ENCODE assay signal across 13 mouse cellular contexts in the genomic region with DNA sequence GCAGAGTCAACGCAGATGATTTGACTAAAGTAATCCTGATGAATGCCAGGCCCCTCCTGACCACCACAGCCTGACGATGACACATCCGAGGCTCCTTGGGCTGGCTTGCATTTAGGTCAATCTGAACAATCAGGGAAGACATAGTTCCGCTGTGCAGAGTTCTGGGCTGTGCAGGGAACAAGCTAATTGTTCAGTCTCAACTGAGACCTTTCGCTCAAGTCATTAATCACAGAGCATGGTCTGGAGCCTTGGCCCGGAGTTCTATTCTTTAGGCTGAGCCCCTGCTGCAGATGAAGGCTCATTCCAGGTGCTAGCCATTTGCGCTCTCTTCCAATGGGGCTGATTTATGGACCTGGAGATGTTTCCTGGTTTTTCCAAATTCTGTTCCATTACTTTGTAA.
A peak's percentile ranks its signal among the peaks of the same experiment; 100 is the strongest.
DNase-seq lines count a peak whose midpoint lies in the region; ATAC-seq and TF ChIP-seq lines count a peak whose summit lies in the region.
"Had no signal": no experiment of that assay in that cellular context is flagged by ENCODE, and none has a peak within 500 bp of the region (broad histone marks: within the 10 kb centered on the region; RNA-seq: fewer than 3 reads in every experiment).

No protein-coding gene starts in this region.

- peak; percentile 41 for DNase-seq in neural tube, embryonic 10.5 days (ENCODE audit: extremely low spot score, low spot score)
- peak; percentile 51 for DNase-seq in embryonic facial prominence, embryonic 14.5 days (ENCODE audit: low spot score)
- DNase-seq in mesoderm, embryonic 11.5 days (ENCODE audit: low read depth, low spot score): peak; percentile 59
- no peak for DNase-seq in left cerebral cortex, adult 2 months (ENCODE audit: extremely low spot score in 1 of 2, low spot score in 2 of 2)
- DNase-seq: adrenal gland, postnatal 10 days; cerebellum, adult 8-10 months; kidney, adult 2 months; liver, embryonic 13.5 days had no signal

- H3K36me3 ChIP-seq in neural tube, embryonic 15.5 days: no peaks in the 10 kb centered on the region
- no peaks in the 10 kb centered on the region for H3K36me3 ChIP-seq in embryonic facial prominence, embryonic 14.5 days (ENCODE audit: control insufficient read depth, insufficient read depth, low read length)
- H3K36me3 ChIP-seq in hindbrain, embryonic 16.5 days (ENCODE audit: control insufficient read depth, insufficient read depth, low read length): no peaks in the 10 kb centered on the region
- H3K36me3 ChIP-seq: liver, embryonic 13.5 days; neural tube, embryonic 13.5 days had no signal

- ATAC-seq in neural tube, embryonic 15.5 days (ENCODE audit: low FRiP score): no peak
- ATAC-seq in embryonic facial prominence, embryonic 14.5 days (ENCODE audit: low read depth): peak; percentile 62; the same call in 1 of the 2 replicates
- no peak for ATAC-seq in hindbrain, embryonic 16.5 days
- ATAC-seq in monocyte, adult 5-6 weeks (replicated peaks; ENCODE audit: insufficient number of reproducible peaks, low FRiP score, low TSS enrichment, poor library complexity, severe bottlenecking): no peak
- ATAC-seq: forebrain, embryonic 13.5 days had no signal

- intact Hi-C loops in left cerebral cortex, adult 2 months (cut with DNase I): loop anchor here (10.0 kb wide), 1 partner anchor 59 kb away; no protein-coding TSS in a partner anchor

- no peak overlapping the region for H3K9ac ChIP-seq in neural tube, embryonic 15.5 days (replicated peaks)
- no peak overlapping the region for H3K9ac ChIP-seq in embryonic facial prominence, embryonic 14.5 days (ENCODE audit: low read depth, low read length)
- no peak overlapping the region for H3K9ac ChIP-seq in hindbrain, embryonic 16.5 days (ENCODE audit: low read depth, low read length)
- H3K9ac ChIP-seq: forebrain, embryonic 13.5 days; liver, embryonic 13.5 days; neural tube, embryonic 13.5 days had no signal

- no peak for TF ChIP-seq CTCF in left cerebral cortex, adult 2 months (IDR thresholded peaks at IDR 0.05)

- no peaks in the 10 kb centered on the region for H3K9me3 ChIP-seq in neural tube, embryonic 15.5 days (replicated peaks)
- no peaks in the 10 kb centered on the region for H3K9me3 ChIP-seq in embryonic facial prominence, embryonic 14.5 days (ENCODE audit: control insufficient read depth, low read length)
- H3K9me3 ChIP-seq in hindbrain, embryonic 16.5 days (ENCODE audit: control insufficient read depth, low read length): no peaks in the 10 kb centered on the region
- H3K9me3 ChIP-seq: forebrain, embryonic 13.5 days; liver, embryonic 13.5 days; neural tube, embryonic 13.5 days had no signal

- WGBS in neural tube, embryonic 15.5 days: 24% methylated on average over 7 of the region's 7 CpGs
- 50% methylated on average over 7 of the region's 7 CpGs for WGBS in embryonic facial prominence, embryonic 14.5 days
- WGBS in hindbrain, embryonic 16.5 days: 50% methylated on average over 7 of the region's 7 CpGs

- no peak overlapping the region for H3K27ac ChIP-seq in neural tube, embryonic 15.5 days (replicated peaks)
- 0 out of 2 replicates have a peak overlapping the region, but pooled peaks have one; percentile 8 for H3K27ac ChIP-seq in embryonic facial prominence, embryonic 14.5 days (replicated peaks; ENCODE audit: low read depth, low read length)
- no peak overlapping the region for H3K27ac ChIP-seq in hindbrain, embryonic 16.5 days (ENCODE audit: low read depth, low read length)
- H3K27ac ChIP-seq in left cerebral cortex, adult 2 months: no peak overlapping the region
- H3K27ac ChIP-seq: forebrain, embryonic 13.5 days; liver, embryonic 13.5 days; neural tube, embryonic 13.5 days had no signal

- no peaks in the 10 kb centered on the region for H3K27me3 ChIP-seq in neural tube, embryonic 15.5 days (replicated peaks)
- no peaks in the 10 kb centered on the region for H3K27me3 ChIP-seq in embryonic facial prominence, embryonic 14.5 days (replicated peaks; ENCODE audit: control insufficient read depth, insufficient read depth, low read length)
- no peaks in the 10 kb centered on the region for H3K27me3 ChIP-seq in hindbrain, embryonic 16.5 days (replicated peaks; ENCODE audit: control insufficient read depth, insufficient read depth, low read length)
- H3K27me3 ChIP-seq: forebrain, embryonic 13.5 days; liver, embryonic 13.5 days; neural tube, embryonic 13.5 days had no signal

- H3K4me1 ChIP-seq in neural tube, embryonic 15.5 days: 0 out of 2 replicates have a peak, but pooled peaks cover 3% of the 10 kb centered on the region
- no peaks in the 10 kb centered on the region for H3K4me1 ChIP-seq in embryonic facial prominence, embryonic 14.5 days (ENCODE audit: control insufficient read depth, insufficient read depth, low read length)
- no peaks in the 10 kb centered on the region for H3K4me1 ChIP-seq in hindbrain, embryonic 16.5 days (ENCODE audit: control insufficient read depth, insufficient read depth, low read depth, low read length)
- H3K4me1 ChIP-seq: liver, embryonic 13.5 days had no signal

- H3K4me3 ChIP-seq in neural tube, embryonic 15.5 days (replicated peaks): no peak overlapping the region
- no peak overlapping the region for H3K4me3 ChIP-seq in embryonic facial prominence, embryonic 14.5 days (ENCODE audit: low read depth, low read length)
- H3K4me3 ChIP-seq in hindbrain, embryonic 16.5 days (ENCODE audit: low read length): no peak overlapping the region
- H3K4me3 ChIP-seq in left cerebral cortex, adult 2 months: no peak overlapping the region
- H3K4me3 ChIP-seq: forebrain, embryonic 13.5 days; liver, embryonic 13.5 days; neural tube, embryonic 13.5 days had no signal

- no peak overlapping the region for H3K4me2 ChIP-seq in neural tube, embryonic 15.5 days
- no peak overlapping the region for H3K4me2 ChIP-seq in embryonic facial prominence, embryonic 14.5 days (ENCODE audit: low read depth, low read length)
- H3K4me2 ChIP-seq in hindbrain, embryonic 16.5 days (ENCODE audit: low read length): no peak overlapping the region
- H3K4me2 ChIP-seq: forebrain, embryonic 13.5 days; liver, embryonic 13.5 days; neural tube, embryonic 13.5 days had no signal

Comparison
In these comparisons a context has a peak if more than half of its experiments do, and no peak if none do; other contexts are left out.
1. DNase-seq: peak in neural tube, embryonic 10.5 days (single experiment), embryonic facial prominence, embryonic 14.5 days (single experiment) and mesoderm, embryonic 11.5 days (single experiment); none in left cerebral cortex, adult 2 months (0 of 2).